Mouse (Mus musculus): Measurements from ENCODE around the gene Trpc7.

The Trpc7 gene

DNA sequence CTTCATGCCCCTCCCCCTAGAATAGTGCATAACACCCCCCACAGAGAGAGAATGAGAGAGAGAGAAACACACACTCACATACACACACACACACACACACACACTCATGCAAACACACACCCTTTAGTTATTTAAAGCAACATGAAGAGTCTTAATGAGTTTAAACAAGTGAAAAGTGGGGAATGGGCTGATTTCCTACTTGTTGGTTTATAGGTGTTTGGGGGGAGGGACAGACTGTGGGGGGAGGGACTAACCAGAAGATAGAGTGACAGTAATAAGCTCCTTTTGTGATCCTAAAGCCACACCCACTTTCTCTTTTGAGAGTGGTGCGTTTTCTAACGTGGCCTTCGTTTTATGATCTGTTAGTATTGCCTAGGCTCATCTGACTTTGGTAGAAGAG is at the start of gene Trpc7:
Gene Trpc7, minus strand, starts transcription at position 101 of the 400 bp plus-strand sequence.
- no peak for DNase-seq (ENCODE audit: low spot score)

DNA sequence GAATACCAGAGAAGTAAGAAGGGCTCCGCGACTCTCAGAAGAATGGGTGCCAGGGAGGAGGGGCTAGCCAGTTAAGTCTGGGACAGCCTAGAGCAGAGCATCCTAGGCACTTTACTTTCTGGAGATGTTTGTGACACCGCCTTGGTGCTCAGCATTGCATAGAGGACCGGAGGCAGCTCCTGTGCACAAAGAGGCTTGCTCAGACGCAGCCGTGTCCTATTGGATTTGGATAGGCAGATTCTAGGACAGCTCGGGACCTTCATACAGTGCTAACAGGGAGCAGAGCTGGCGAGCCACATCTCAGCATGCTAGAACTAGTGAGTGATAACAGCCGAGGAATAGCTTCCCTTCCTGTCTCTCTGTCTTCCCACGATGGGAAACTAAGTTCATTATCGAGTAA is 43.5 kb upstream of the Trpc7 start:
- no peak for DNase-seq (ENCODE audit: low spot score)

DNA sequence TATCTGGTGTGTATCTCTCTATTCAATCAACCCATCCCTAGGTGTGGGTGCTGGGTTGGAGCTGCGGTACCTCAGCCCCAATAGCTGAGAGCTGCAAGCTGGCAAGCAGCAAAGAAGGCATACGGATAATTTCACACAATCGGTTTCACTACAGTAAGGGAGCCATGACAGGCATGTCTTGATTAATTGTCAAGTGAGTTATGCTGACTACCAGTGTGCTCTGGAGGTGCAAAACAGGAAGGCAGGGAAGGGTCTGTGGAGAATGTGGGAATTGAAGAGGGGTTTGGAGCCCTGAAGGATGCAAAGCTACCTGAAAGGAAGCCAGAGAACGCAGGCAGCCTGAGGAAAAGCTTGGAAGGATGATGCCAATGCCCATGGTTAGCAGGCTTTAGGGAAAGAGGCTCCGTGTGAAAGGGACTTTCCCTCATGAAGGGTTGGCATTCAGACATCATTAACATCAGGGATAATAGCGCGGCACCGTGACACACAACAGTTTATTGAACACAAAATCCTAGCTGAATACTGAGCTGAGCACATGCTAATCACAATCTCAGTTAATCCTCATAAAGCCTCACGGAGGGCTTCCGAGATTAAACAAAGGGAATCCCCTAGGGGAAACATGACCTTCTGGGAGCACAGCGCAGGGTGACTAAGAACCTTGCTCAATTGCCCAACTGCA is 38.2 kb upstream of the Trpc7 start:
- DNase-seq (ENCODE audit: low spot score) = no peak

DNA sequence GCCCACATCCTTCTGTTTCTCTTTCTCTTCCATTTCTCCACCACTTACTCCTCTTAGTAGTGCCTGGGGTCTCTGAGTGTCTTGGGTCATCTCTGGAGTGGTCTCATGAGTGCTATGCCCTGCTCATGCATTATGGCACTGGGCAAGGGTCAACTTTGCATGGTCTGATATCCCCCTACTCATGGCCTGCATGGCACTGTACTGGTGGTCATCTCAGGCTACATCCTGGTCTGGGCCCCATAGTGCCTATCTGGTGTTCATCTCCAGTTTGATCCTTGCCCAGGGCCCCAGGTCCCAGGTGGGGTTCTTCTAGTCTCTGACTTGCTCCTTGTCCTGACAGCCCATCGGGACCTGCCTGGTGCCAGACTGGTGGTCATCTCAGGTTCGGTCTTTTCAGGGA is 34.6 kb upstream of the Trpc7 start:
- no peak for DNase-seq (ENCODE audit: low spot score)

DNA sequence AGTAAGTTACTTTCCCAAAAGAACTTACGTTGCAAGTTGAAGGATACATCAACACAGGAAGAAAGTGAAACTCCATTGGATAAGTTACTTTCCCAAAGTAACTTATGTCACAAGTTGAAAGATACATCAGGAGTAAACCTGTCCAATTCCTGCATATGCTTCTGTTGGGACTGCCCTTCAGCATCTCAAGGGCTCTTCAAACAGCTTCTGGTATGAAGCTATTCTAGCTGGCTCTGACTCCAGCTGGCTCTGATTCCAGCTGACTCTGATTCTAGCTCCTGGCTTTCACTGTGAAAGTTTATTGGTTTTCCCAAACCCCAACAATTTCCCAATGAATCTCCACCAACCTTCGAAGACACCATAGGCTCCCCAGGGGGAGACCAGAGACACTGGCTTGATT is 27.2 kb upstream of the Trpc7 start:
- DNase-seq (ENCODE audit: low spot score) = no peak

DNA sequence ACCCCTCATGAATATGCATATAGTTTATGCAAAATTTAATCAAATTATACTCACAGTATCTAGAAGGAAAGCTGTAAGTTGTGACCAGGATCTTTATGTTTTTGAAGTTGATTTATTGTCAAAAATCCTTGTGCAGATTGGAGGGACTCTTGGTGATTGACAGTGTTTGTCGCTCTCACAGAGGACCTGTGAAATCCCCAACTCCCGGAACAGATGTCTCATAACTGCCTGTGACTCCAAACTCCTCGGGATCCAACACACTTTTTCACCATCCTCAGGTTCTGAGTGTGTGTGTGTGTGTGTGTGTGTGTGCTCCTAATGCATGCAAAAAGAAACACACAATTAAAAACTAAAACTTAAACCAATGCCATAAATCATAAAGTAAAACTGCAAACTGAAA is 25.5 kb upstream of the Trpc7 start:
- DNase-seq (ENCODE audit: low spot score) = no peak

DNA sequence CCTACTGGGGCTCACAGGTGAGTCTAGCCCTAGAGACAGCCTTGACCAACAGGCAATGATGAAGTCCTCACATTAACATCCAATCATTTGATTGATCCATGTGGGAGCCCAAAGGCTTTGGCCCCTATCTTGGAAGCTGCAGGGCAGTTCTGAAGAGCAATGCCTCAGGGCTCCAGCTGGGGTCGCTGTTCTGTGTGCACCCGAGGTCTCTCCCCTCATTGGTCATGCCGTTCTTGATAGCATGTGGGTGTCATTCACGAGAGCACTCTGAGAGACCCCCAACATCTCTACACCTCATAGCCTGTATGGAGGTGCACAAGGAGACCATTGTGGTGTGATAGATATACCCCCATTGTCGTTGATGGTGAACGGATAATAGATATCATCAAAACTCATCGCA is 18.9 kb upstream of the Trpc7 start:
- no peak for DNase-seq (ENCODE audit: low spot score)

DNA sequence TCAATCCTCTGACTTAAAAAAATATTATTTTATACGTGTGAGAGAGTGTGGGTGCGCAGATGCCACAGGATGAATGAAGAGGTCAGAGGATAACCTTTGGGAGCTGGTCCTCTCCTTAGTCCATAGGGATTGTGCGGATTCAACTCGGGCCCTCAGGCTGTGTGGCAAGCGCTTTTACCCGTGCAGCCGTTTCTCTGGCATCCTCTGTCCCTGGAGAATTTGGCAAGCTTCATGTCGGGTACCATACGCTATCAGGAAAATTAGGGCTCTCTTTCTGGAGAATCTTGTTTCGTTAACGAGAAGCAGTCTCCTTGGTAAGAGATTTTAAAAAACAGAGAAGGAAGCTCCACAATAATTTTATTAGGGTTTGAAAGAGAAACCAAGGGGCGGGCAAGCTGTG is 15.3 kb upstream of the Trpc7 start:
- no peak for DNase-seq (ENCODE audit: low spot score)

DNA sequence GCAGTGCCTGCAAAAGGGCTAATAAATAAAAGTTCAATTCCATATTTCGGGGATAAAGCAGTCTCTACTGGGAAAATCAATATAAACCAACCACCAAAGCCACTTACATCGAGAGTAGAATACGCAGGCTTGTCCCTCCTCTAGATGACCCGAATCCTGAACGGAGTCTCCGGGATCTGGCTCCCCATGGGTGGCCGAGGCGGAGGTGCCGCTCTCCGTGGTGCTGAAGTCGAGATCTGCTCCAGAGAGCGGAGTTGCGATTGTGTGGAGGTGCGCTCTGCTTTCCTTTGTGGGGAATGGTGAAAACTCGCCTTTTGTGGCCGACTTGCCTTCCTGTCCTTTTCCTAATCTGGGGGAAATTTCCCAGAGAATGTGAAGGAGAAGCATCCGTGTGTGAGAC is 407 bp downstream of the Trpc7 start:
- peak; percentile 2 for DNase-seq (ENCODE audit: low spot score)

DNA sequence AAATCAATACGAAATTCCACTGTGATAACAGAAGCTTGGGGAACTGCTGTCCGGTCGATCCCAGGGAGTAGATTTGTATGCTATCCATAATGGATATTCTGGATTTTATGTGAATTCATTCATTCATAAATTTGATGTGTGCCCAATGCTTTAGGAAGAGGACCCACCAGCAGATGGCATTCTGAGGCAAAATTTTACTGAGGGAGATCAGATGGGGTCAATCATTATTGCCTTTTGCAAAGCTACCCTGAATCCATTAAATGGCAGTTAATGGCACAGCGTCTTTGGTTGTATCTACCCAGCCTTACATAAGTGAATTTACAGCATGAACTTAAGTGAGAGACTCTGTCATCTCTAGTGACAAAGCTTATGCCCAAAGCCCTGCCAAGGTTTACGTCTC is 1.2 kb downstream of the Trpc7 start:
- no peak for DNase-seq (ENCODE audit: low spot score)

DNA sequence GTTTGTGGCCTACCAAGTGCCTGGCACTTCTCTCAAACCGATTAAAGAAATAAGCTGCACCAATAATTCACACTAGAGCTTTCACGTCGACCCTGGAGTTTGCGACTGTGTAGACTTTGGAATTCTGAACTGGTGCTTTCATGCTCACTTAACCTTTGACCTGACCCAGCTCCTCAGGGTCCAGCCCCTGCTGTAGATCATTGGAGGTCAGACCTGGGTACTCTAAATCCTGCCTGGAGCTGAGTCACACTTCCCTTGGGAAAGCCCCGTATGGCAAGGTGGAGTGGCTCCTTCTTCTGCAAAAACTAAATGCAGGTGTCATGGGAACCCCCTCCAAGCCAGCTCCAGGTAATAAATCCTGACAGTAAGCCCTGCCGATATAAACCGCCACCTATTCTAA is 5.9 kb downstream of the Trpc7 start:
- DNase-seq (ENCODE audit: low spot score) = no peak

DNA sequence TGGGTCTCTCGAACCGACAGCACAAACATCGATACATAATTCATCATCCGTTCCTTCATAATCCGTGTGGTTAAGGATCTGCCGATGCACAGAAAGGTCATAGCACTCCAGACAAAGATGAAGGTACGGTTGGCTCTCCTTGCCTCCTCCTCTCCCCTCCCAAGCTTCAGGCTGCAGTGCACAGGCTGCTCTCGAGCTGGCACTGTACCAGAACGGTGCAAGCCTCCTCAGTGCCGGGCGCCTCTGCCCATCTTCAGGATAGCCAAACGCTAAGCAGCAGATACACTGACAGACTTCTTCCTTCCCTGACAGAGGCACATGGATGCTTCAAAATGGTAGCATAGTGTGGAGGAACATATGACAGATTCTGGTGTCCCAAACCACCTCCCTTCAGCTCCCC is 12.9 kb downstream of the Trpc7 start:
- DNase-seq (ENCODE audit: low spot score) = no peak

DNA sequence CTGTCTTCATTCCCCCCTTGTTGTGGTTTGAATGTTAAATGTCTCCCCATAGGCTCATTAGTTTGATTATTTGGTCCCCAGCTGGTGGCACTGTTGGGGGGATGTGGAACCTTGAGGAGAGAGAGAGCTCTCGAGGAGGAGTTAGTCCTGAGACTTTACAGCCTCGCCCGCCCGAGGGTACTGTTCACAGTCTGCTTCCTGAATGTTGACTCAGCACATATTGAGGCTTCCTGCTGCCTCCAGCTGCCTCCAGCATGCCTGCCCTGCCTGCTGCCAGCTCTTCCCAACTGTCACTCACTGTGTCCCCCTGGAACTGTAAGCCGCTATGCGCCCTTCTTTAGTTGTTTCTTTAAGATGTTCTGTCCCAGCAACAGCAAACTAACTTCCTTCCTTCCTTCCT is 31.2 kb downstream of the Trpc7 start:
- no peak for DNase-seq (ENCODE audit: low spot score)

DNA sequence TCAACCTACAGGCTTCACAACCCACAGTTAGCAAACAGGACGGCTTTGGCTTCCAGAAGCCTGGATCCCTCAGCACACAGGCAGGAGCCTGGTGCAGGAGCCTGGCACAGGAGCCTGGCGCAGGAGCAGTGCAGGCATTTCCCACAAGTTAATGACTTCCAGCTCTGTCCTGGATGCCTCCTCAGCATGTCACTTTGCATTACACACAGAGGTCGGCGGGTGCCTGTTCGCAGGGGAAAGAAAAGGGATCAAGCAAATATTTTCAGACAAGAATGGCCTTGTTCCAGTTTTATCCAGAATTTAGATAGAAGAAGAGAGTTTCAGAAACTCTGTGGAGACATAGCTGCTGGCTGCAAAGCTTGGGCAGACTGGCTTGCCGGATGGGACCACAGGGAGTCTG is 33.8 kb downstream of the Trpc7 start:
- DNase-seq (ENCODE audit: low spot score) = no peak

DNA sequence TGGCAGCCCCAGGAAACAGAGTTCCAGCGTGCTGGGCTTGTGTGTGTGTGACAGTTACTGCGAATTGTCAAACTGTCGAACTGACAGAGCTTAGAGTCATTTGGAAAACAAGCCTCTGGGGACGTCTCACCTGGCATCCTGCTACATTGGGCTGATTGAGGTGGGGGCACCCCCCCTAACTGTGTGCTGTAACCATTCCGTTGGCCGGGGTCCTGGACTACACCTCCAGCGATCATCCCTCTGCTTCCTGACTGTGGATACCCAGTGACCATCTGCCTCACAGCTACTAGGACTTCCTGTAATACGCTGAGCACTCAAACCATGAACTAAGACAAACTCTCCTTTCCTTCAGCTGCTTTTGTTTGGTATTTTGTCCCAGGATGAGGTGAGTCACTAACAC is 41.3 kb downstream of the Trpc7 start:
- DNase-seq (ENCODE audit: low spot score) = no peak

DNA sequence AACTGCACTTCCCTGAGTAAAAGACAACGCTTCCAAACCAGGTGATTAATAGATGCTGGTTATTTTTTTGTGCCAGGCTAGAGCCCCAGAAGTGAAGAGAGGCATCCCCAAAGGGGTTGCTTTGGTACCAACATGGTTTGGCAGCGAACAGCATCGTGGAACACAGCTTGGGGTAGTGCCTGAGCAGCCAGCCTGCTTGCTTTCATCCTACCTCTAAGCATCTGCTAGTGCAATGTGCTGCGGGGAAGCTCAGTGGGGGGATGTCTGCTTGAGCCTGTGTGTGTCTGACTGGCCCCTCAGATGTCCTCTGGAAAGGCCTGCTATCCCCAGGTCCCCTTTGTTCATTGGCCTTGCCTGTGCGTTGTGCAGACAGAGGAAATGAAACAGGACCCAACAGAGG is 42.4 kb downstream of the Trpc7 start:
- no peak for DNase-seq (ENCODE audit: low spot score)

DNA sequence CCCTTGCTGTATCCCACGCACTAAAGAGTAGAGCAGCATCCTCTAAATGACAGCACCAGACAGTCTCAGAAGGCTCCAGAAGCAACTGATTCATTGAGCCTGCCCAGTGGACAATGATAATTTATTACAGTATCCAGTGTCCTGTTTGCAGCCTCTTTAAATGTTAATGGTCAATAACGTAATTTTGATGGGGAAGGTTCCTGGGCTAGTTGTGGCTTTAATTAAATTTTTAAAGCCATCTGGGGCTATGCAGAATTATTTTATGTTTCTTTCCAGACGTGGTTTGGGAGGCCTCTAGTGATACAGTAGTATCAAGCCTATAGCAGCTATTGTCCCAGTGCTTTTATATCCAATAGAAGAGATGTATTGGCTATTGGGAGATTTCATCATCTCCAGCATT is 49.9 kb downstream of the Trpc7 start:
- DNase-seq (ENCODE audit: low spot score) = no peak

DNA sequence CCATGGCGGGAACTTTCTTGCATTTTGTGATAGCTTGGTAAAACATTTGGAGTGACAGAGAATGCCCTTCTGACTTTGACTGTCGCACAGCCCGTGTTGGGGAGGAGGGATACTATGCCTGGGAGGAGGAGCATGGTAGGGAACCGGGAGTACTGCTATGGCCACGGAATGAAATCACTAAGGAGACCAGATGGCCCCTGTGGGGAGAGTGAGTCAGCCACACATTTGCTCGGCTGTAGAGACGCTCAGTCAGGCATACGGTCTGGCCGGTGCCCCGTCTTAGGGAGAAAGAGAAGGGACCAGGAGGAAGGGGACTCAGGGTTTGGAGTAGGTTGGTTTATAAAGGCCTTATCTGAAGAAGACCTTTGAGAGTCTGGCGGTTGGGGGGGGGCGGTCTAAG is 80.3 kb downstream of the Trpc7 start:
- DNase-seq (ENCODE audit: low spot score) = no peak

DNA sequence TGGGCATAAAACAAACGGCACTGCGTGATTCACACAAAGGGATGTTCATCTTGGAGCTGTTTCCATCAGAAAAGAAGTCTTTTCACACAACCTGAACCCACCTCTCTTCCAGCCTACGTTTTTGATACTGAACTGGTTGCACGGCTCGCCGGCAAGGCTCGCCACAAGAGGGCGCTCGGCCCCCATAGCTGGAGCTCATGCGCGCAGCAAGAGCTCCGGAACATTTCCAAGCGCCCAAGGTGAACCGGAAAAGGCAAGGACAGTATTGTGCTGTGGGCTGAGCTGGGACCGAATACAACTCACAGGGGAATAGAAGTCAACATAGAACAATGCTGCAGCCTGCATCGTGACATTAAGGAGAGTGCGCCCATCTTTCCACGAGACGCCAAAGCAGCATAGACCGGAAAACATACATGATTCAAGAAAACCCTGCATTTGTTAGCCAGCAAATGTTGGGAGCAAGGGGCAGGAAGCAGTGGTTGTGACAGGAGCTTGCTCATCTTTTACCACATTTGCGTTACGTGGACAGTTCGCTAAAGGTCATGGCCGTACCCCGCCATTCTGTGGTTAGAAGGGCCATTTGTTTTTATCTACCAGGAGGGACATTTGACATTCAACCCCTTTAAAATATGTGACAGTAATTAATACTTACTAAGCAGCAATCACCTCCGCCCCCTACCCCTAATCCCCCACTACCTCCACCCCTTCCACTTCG is 88.9 kb downstream of the Trpc7 start:
- DNase-seq (ENCODE audit: low spot score) = peak; percentile 62

DNA sequence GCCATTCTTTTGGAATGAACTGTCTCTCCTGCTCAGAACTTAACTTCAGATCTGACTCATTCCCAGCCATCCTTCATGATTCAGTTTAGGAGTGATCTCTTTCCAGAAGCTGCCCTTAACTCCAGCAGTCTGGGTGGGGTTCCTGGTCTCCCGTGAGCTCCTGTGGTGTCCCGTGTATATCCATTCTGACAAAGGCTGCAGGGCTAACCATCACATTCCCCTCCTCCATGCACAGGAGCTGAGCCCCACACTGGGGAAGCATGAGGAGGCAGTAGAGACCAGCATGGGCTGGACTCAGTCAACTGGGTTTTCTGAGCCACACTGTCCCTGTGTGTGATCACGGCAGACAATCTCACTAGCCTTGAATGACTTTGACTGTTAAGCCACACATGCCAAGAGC is 90.7 kb downstream of the Trpc7 start:
- no peak for DNase-seq (ENCODE audit: low spot score)

DNA sequence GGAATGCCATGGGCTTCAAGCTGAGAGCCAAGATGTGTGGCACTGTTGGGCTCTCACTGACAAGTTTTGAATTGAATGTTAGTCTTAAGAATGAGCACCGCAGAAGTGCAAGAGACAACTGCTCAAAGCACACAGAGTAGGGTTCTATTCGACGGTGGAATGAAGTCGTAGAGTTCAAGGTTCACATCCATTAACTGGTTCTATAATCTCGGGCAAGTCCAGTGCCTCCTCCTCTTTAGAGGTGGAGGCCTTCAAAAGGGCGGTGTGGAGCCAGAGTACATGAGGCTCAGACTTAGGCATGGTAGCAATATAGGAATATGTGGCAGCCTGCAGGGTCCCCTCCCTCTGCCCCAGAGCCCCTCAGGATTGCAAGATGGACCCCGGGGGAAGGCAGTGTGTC is 98.3 kb downstream of the Trpc7 start:
- DNase-seq (ENCODE audit: low spot score) = no peak

DNA sequence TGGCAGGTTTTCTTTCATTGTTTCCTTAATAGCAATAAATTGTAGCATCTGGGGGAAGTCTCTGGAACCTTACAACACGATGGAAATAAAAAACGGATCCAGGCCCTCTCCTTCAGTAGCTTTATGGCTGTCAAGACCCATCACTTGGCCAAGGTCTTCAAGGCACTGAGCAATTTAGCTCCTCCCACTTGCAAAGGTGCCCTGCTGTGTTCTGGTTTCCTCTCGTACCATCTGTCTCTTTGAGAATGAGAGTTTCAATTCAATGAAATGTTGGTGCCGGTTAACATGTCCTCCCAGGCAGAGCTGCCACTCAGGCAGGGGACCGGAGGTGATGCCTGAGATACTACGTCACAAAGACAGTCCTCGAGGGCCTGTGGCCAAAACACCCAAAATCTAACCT is 100.3 kb downstream of the Trpc7 start:
- DNase-seq (ENCODE audit: low spot score) = no peak

DNA sequence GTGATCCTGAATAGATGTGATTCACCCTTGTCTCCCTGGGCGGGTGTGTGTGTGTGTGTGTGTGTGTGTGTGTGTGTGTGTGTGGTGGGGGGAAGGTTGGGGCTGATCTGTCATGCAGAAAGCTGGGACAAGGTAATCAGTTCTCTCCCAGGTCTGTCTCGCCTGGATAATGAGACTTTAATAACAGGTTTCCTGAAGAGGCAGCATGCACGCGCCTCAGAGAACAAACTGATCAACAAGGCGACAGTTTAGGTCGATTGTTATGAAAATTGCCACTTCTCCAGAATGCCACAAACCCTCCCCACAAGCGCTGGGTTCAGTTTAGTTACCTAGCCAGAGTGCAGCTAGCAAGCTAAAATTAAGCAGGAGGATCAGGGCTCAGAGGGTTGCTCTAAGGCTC is 101.4 kb downstream of the Trpc7 start:
- no peak for DNase-seq (ENCODE audit: low spot score)

DNA sequence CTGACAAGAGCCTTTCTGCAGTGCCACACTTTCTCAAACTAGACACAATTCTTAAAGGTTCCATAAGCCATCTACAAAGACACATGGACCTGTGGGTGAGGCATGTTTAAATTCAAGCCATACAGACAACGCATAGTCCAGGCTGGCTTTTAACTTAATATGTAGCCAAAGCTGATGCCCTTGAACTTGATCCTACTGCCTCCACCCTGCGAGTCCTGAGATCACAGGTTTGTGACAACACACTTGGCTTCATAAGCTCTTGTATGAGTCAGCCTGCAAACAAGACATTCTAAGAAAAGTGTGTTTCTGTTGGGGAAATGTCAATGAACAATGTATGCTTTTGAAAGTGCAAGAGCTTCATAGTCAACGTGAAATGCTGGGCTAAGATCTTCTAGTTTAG is 102.9 kb downstream of the Trpc7 start:
- no peak for DNase-seq (ENCODE audit: low spot score)

All from adipocyte (in vitro differentiated cells).